Mouse (Mus musculus) megakaryocyte progenitor cell, adult 5-6 weeks (primary cell): Measurements from ENCODE around the gene Gpd1. TPM values are rescaled to one million over a fixed set of nuclear protein-coding genes. Genes with fewer than 3 reads are reported as not detected.

Experiments
- ATAC-seq: replicated peaks from 2 replicates; pipeline ENCODE4 v1.8.0; 2016; ENCODE audit warnings: mild to moderate bottlenecking, moderate TSS enrichment, inconsistent platforms; ENCODE audit not compliant: poor library complexity
- total RNA-seq, 2 experiments: library from RNA; stranded (forward) in 1 of 2; stranded (reverse) in 1 of 2; fragments of 157-497, 149-512 nt in 1 of 2; fragments of 200-1000 nt in 1 of 2; gene quantifications; 2 replicates each; pipeline versions ENCODE4 v1.2.3 to v1.2.4; 2015 to 2017

The Gpd1 gene
- total RNA-seq (2015) (0.15 and 0.67 TPM in 2 replicates), total RNA-seq (2017) (1.3 TPM in 2 replicates)

DNA sequence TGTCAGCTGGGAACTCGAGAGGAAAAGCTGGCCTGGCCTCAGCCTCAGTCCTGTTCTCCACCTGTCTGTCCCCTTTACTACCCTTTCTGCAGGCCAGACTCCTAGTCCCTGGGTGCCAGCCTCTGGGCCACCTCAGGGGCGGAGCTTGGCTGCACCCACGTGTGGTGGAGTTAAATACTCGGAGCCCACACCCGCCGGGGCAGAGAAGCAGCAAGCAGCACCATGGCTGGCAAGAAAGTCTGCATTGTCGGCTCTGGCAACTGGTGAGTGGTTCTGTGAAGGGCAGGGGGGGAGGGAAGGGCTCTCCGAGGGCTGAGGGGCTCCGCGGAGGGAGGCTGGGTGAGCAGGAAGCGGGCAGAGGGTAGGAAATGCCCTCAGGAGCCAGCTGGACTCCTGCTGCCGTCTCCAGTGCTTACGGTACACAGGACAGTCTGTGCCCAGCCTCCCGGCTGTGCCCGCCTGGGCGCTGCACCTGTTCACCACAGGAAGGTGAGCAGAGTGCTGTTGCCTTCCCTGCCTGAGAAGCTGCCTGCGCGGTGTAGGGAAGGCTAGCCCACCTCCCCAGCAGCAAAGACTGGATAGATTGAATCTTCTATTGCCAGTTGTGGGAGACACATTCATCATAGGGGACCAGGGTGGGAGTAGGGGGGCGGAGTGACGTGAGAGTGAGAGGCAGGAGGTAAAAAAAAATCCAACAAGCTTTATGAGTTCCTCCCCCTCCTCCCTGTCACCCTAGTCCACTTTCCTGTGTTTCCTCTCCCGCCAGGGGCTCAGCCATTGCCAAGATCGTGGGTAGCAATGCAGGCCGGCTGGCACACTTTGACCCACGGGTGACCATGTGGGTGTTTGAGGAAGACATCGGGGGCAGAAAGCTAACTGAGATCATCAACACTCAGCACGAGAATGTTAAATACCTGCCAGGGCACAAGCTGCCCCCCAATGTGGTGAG, at the start of gene Gpd1:
Gene Gpd1, plus strand, starts transcription at position 130 of the 949 bp plus-strand sequence.
- no peak for ATAC-seq

DNA sequence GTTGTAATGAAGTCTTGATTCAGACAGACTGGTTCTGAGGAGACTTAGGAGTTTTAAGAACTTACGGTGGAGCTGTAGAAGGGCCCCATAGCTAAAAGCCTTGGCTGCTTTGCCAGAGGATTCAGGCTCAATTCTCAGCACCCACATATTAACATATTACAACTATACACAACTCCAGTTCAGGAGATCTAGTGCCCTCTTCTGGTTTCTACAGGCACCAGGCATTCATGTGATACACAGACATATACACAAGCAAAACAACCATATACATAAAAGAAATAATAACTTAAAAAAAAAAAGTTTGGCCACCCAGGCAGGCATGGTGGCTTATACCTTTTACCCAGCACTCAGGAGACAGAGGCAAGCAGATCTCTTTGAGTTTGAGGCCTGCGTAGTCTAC, 49.8 kb upstream of the Gpd1 start:
- ATAC-seq: no peak

DNA sequence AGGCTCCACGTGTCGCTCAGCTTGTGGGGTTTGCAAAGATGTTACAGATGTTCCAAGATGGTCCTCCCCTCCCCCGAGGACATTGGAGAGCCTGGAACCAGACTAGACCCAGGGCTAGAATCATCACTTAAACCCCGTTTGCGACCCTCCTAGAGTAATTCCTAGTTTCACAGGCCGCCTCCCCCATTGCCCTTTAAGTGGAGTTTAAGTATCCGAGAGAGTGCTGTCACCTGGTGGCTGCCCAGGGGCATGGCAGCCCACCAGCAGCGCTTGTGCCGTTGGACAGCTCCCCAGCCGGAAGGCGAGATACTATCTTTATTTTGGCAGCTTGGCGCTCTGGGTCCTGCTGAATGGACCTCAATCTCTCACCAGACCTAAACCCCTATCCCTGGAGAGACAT, 48.4 kb upstream of the Gpd1 start:
- ATAC-seq: peak; percentile 66

DNA sequence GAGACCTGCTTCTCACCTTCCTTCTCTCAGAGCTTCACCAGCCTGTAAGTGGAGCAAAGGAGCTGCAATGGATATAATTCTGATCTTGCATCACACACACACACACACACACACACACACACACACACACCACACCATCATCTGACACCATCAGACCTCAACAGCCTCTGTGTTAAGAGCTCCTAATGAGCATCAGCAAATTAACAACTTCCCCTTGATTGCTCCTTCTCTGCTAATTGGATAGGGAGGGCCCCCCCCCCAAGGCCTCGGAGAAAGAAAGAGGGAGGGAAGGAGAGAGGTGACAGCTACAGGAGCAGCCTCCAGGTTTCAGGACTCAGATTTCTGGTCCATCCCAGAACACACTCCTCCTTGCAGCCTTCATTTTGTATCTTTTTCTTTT, 47.9 kb upstream of the Gpd1 start:
- no peak for ATAC-seq

DNA sequence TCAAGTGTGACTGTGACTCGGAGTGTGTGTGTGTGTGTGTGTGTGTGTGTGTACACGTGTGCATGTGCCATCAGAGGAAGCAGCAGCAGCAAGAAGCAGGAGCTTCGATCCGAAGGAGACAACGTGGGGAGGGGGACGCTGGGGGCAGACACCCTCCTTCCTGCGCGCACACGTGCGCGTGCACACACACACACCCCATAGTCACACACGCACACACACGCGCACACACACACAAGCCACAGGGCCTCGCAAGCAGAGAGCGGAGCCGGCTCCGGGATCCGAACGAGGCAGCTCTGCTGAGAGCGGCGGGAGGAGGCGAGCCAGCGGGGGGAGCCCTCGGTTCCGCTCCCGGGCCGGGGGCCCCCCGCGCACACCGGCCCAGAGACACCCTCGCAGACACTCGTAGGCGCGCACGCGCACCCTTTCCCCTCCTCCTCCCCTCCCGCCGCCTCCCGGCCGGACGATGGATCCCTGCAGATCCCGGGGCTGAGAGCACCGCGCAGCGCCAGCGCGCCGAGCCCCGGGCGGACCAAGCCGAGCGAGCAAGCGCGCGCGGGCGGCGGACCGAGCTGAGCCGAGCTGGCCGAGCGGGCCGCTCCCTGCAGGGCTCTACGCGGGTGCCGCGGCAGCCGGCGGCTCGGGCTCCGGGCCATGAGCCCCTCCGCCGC, 47.0 kb upstream of the Gpd1 start, which contains the start of gene Asic1:
Gene Asic1, plus strand, starts transcription at position 215 of the 668 bp plus-strand sequence.
- no peak for ATAC-seq

DNA sequence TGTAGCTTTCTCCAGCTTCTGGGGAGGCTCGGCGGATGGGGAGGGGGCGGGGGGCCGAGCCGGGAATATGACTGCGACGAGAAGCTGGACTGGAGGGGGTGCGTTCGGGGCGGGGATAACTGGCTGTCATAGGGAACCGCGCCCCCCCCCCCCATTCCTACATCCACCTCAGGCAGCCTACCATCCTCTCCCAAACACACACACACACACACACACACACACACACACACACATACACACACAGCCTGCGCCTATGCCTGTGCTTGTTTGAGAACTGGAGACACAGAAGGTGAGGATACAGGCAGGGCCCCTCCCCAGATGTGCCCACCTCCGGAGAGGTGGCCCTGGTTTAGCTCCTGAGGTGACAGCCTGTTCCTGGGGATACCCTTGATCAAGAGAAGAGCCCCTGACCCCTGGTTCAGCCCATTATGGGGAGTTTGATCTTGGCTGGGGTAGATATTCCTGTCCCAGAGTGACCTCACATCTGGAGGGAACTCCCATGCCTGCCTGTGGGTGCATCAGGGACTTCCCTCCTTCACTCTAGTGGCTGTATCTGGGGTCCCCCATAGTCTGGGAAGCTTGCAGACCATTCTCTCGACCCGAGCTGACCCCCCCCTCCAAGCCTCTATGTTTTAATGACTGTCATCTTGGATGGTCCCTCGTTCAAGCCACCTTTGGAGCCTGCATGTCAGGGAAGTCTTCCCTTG, 46.2 kb upstream of the Gpd1 start:
- no peak for ATAC-seq

DNA sequence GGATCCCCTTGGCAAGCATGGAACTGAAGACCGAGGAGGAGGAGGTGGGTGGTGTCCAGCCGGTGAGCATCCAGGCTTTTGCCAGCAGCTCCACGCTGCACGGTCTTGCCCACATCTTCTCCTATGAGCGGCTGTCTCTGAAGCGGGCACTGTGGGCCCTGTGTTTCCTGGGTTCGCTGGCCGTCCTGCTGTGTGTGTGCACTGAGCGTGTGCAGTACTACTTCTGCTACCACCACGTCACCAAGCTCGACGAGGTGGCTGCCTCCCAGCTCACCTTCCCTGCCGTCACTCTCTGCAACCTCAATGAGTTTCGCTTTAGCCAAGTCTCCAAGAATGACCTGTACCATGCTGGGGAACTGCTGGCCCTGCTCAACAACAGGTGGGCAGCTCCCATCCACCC, 45.5 kb upstream of the Gpd1 start:
- ATAC-seq: no peak

DNA sequence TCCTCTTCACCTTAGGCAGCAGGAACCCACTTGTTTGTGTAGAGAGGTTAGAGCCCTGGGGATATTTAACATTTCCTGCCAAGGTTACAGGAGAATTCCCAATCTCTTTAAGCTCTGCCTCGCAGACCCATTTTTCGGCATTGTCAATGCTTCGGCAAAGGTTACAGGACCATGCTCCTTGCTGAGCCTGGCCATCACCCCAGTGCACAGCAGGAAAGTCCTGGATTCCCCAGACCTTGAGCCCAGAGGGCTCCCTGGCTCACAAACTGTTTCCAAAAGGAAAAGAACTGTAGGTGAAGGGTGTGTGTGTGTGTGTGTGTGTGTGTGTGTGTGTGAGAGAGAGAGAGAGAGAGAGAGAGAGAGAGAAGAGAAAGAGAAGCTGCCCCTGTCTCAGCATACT, 42.4 kb upstream of the Gpd1 start:
- no peak for ATAC-seq

DNA sequence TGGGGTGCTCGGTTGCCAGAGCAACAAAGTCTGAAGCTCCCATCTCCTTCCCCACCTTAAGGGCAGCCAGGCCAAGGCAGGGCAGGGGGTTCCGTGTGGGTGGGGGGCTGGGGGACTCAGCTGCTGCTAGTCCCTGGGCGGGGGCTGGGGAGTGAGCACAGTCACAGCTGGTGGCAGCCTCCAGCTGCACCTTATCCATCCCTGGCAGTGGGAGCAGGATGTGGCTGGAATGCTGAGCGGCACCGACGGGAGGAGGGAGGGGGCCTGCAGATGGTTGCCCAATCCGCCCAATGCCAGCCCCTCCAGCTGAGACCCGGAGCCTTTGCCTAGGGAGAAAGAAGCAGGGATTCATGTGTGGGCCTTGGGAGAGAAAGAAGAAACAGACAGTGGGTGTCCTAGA, 40.2 kb upstream of the Gpd1 start:
- no peak for ATAC-seq

DNA sequence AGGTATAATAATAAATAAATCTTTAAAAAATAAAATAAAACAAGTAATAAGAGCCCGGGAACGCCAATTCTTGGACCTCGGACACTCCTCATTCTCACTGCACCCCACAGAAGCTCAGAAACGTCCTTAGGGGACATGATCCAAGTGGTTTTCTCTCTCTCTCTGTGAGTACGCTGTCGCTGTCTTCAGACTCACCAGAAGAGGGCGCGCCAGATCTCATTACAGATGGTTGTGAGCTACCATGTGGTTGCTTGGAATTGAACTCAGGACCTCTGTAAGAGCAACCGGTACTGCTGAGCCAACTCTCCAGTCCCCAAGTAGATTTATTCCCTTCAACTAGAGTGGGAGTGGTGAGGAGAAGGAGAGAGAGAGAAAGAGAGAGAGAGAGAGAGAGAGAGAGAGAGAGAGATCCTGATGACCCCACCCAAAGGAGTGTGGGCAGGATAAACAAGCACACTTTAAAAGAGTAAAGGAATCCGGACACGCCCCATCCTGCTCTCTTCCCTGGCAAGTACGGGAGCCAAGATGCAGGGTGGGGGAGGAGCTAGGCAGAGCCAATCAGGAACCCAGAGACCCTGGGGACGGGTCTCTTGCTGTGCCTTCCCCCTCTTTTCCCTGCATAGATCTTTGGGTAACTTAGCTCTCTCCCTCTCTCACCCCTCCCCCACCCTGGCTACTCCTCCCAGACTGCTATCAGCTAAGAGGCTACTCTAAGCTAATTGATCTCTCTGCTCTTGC, 39.1 kb upstream of the Gpd1 start:
- ATAC-seq: 0 out of 2 replicates have a peak, but pooled peaks have one; percentile 26

DNA sequence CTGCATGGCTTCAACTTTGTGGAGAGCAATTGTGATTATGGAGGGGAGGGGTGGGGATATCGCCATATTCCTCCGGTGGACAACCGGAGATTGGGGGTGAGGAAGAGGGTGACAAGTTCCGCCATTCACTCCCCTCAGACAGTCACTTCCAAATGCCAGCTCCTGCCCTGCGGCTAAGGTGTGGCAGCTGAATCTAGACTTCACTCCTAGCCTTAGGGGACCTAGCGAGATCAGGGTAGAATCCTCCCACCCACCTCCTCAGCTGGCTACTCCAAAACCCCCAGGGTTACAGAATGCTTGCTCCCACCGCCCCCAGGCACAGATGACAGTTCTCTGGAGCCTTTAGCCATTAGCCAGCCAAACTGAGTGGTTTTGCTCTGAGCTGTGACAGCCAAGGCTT, 38.3 kb upstream of the Gpd1 start:
- no peak for ATAC-seq

DNA sequence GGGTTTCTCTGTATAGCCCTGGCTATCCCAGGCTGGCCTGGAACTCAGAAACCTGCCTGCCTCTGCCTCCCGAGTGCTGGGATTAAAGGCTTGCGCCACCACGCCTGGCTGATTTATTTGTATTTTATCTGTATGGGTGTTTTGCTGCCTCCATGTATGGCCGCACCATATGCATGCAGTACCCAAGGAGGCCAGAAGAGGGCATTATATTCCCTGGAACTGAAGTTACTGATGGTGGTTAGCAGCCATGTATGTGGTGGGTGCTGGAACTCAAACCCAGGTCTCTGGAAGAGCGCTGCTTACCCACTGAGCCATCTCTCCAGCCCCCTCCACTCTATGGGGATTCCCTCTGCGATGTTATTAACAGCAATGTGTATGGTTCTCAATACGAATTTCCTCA, 34.4 kb upstream of the Gpd1 start:
- peak; percentile 44 for ATAC-seq

DNA sequence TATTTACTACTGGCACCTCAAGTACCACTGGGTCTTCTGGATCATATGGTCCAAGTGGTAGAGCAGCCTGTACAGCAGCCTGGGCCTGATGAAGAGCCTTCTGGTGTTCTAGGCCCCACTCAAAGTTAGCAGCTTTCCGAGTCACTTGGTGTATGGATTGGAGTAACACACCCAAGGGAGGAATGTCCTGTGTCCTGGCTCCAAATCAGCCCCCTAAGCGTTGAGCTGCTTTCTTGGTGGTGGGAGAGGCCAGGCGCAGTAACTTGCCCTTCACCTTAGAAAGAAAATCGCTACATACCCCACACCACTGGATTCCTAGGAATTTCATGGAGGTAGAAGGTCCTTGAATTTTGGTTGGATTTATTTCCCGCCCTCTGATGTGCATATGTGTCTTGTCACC, 33.2 kb upstream of the Gpd1 start:
- no peak for ATAC-seq

DNA sequence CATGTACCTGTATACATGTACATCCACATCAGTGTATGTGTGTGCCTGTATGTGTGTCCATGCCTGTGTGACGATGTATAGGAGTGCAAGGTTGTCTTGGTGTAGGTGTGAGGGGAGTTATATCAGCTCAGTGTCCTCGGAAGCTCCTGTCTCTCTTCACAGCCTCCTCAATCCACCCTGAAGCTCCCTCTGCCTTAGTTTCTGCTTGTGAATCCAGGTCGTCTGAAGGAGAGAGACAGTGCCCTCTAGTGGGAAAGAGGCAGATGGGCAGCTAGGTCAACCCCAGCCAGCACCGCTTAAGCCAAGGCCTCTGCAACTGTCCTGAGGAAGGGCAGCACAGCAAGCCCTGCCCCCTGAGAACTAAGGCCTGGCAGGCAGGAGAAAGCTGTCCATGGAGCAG, 28.6 kb upstream of the Gpd1 start:
- peak; percentile 85 for ATAC-seq

DNA sequence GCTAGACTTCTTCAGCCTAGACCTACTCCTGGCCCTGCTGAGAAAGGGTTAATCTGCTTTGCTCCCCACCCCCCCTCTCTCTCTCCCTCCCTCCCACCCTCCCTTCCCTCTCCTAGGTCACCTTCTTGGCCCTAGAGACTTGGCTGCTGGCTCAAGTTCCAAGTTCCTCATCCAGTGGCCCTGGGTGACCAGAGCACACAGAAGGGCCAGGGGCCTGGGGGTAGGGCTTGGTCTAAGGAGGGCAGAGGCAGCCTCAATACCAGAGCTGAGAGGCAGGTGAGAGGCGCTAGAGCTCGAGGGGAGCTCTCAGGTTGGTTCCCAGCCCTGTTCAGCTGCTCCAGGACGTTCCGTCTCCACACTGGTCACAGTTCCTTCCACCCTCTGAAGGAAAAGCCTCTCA, 26.4 kb upstream of the Gpd1 start:
- no peak for ATAC-seq

DNA sequence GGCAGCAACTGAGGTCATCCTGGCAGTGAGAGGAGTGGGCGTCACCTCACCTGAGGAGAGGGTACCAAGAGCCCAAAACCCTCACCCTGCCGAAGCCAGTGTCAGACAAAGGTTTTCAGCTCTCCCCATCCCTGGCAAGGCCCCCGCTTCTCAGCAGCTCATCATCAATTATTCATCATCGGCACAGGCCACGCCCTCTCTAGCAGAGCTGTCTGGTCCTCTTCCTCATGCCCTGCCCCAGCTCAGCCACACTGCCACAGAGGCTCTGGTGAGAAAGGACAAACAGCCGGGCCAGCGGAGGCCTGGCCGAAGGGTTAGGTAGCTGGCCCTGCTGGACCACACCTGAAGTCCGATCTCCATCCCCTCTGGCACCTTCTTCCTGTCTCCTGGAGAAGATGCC, 25.3 kb upstream of the Gpd1 start:
- ATAC-seq: no peak

DNA sequence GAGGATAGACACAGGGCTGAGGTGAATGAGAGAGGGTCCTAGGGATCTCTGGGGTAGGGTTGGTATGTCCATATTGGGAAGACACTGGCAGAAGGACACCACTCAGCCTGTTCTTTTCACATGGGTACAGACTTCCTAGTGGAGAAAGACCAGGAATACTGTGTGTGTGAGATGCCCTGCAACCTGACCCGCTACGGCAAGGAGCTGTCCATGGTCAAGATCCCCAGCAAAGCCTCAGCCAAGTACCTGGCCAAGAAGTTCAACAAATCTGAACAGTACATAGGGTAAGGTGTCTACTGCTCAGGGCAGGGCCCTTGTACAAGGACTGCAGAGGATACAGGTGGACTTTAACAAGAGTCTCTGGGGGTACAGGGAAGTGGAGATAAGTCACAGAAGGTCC, 20.0 kb upstream of the Gpd1 start:
- ATAC-seq: no peak

DNA sequence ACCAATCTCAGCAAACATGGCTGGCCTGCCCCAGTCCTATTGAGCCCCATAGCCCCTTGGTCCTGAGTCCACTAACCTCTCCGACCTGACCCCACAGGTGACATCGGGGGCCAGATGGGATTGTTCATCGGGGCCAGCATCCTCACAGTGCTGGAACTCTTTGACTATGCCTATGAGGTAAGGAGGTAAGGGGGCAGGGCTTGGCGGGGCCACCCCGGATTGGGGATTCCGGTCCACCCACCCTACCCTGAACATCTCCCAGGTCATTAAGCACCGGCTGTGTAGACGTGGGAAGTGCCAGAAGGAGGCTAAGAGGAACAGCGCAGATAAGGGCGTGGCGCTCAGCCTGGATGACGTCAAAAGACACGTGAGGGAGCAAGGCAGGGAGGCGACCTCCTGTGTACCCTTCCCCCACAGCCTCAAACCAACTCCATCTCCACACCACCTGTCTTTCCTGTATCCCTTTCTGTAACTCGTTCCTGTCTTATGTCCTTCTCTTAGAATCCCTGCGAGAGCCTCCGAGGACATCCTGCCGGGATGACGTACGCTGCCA, 18.7 kb upstream of the Gpd1 start:
- ATAC-seq: no peak

DNA sequence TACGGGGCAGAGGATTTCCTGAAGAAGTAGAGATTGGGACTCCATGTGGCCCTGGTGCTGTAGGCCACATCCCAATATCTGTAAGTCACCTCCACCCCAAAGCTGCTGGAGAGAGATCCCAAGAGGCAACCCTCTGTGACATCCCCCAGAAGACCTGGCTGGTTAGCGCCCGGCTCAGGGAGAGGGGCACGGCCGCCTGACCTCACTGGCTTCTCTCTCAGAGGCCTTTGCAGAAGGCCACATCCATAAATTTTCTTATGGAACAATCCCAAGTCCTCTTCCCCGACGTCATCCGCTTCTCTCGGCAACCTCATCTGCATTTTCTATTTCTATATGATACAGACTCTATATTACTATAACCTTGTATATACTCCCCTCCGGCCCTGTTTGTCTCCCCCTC, 17.6 kb upstream of the Gpd1 start:
- no peak for ATAC-seq
